Mouse (Mus musculus): ENCODE measurements around the gene Spz1. TPM values are rescaled to one million over a fixed set of nuclear protein-coding genes. Genes with fewer than 3 reads are reported as not detected.

Spz1 gene
- polyA plus RNA-seq, 1 experiment from 2014 or later = not detected

DNA sequence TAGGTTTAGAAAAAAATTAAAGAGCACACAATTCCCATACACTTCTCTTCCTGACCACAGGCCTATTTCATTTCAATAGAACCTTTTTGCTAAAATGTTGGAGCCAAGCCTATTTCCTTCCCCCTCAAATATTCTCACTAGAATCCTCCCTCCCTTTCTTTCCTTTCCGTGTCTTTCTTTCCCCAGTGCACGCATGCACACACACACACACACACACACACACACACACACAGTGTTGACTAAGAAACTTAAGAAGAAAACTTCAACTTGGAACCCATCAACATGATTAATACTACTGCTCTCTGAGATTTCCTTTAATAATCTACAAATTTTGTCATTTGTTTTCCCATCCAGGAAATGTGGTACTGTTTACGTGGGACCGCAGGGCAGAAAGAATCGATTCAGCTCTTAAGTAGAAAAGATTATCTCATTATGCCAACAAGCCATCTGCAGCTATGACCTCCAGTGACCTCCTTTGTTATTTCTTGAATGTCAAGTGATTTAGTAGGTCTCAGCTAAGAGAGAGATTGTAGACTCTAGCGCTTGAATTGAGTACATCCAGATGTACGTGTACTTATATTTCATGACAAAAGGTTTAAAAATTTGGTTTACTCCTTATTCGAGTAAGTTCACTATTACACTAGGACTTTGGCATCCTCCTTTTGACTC is 19.4 kb downstream of the Spz1 start:
- Histone ChIP-seq H3K9me3 (peaks cover 7% of the 10 kb centered on the region; the same call in 1 of the 2 replicates), H3K4me3 (no peak overlapping the region), H3K36me3 (0 out of 2 replicates have a peak, but pooled peaks cover 2% of the 10 kb centered on the region), H3K27me3 (ENCODE audit: insufficient read depth, poor library complexity, severe bottlenecking) (no peaks in the 10 kb centered on the region), H3K4me1 (peaks cover 8% of the 10 kb centered on the region), H3K27ac (no peak overlapping the region)
- no peak for DNase-seq (ENCODE audit: low spot score)
- 50% methylated on average over 8 of the region's 8 CpGs for WGBS

DNA sequence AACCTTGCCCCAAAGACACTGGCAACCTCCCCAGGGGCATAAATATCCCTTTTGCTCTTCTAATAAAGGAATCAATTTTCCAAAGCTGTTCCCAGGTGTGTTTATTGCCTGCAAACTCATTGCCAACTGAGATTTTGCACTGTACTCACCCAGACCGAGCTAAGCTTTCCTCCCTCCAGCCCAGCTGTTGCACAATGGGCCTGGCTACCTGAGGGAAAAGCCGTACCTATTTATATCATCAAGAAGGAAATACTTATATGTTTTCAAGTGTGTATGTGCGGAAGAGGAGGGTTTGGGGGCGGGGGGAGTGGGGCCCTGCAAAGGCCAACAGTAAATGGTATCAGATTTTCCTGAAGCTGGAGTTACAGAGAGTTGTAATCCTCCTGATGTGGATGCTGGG is 28.9 kb downstream of the Spz1 start:
- 85% methylated on average over 4 of the region's 4 CpGs for WGBS
- DNase-seq (ENCODE audit: low spot score) = no peak

DNA sequence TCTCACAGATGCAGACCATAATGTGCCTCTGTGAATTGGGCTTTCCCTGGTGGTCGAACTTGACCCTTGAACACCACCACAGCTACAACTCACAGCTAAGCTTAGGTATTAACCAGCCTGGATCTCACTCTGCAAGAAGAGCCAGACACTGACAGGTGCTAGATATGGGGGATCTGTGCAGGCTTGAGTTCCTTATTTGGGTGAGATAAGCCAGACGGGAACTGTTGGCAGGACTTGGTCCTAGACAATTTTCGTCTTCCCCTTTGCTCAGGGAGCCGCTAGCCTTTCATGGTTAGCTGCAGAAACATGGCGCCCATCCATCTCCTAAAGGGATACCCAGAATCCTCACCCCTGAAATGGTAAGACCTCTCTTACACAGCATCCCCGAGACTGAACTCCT is 35.0 kb downstream of the Spz1 start:
- 62% methylated on average over 6 of the region's 6 CpGs for WGBS
- H3K9me3 ChIP-seq = no peaks in the 10 kb centered on the region
- H3K36me3 ChIP-seq = no peaks in the 10 kb centered on the region
- no peak overlapping the region for H3K27ac ChIP-seq
- no peaks in the 10 kb centered on the region for H3K4me1 ChIP-seq
- no peaks in the 10 kb centered on the region for H3K27me3 ChIP-seq (ENCODE audit: insufficient read depth, poor library complexity, severe bottlenecking)
- DNase-seq (ENCODE audit: low spot score) = no peak
- no peak overlapping the region for H3K4me3 ChIP-seq

More for the DNA sequence above, 28.9 kb downstream of the Spz1 start:
- no peaks in the 10 kb centered on the region for H3K27me3 ChIP-seq (ENCODE audit: insufficient read depth, poor library complexity, severe bottlenecking)
- H3K9me3 ChIP-seq = peaks cover 24% of the 10 kb centered on the region
- 0 out of 2 replicates have a peak, but pooled peaks cover 6% of the 10 kb centered on the region for H3K36me3 ChIP-seq
- H3K4me3 ChIP-seq = no peak overlapping the region
- no peaks in the 10 kb centered on the region for H3K4me1 ChIP-seq
- H3K27ac ChIP-seq = no peak overlapping the region

DNA sequence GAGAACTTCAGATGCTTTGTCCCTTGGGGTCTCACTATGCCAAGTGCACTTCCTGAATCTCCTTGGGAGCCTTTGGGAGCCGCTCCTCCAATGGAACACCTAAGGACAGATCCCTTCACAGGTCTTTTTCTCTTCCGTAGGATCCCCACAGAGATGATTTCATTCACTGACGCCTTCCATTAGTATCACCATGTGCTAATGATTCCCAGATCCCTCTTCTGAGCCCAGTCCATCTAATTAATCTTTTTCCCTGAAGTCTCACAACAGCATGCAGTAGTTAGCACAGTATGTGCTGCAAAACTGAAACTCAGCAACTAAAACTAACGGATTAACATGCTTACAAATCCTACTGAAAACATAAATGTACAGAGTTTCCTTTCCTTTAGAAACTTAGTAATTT is 36.8 kb downstream of the Spz1 start:
- no peak for DNase-seq (ENCODE audit: low spot score)
- H3K27ac ChIP-seq = no peak overlapping the region
- no peaks in the 10 kb centered on the region for H3K9me3 ChIP-seq
- H3K36me3 ChIP-seq = no peaks in the 10 kb centered on the region
- WGBS = 46% methylated on average over 4 of the region's 4 CpGs
- H3K4me3 ChIP-seq = no peak overlapping the region
- H3K4me1 ChIP-seq = no peaks in the 10 kb centered on the region
- no peaks in the 10 kb centered on the region for H3K27me3 ChIP-seq (ENCODE audit: insufficient read depth, poor library complexity, severe bottlenecking)

DNA sequence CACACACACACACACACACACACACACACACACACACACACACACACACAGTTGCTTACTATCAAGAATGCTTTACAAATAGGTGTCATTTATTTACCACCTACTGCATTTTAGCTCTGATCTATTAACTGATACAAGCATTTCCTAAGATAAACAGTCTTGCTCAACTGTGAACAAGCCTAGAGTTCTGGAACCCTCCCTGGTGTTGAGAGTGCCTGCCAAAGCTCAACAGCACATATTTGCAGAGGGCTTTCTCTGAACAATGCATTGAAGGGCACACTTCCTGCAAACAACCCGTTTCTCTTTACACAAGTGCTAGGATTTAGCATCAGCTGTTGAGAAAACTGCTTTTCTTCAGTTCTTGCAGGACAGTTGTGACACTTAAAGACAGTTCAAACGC is 42.2 kb downstream of the Spz1 start:
- Histone ChIP-seq H3K27ac (no peak overlapping the region), H3K4me1 (peaks cover 7% of the 10 kb centered on the region; the same call in 1 of the 2 replicates), H3K27me3 (ENCODE audit: insufficient read depth, poor library complexity, severe bottlenecking) (no peaks in the 10 kb centered on the region), H3K9me3 (no peaks in the 10 kb centered on the region), H3K36me3 (no peaks in the 10 kb centered on the region), H3K4me3 (no peak overlapping the region)
- 33% methylated on average over 2 of the region's 2 CpGs for WGBS
- no peak for DNase-seq (ENCODE audit: low spot score)

DNA sequence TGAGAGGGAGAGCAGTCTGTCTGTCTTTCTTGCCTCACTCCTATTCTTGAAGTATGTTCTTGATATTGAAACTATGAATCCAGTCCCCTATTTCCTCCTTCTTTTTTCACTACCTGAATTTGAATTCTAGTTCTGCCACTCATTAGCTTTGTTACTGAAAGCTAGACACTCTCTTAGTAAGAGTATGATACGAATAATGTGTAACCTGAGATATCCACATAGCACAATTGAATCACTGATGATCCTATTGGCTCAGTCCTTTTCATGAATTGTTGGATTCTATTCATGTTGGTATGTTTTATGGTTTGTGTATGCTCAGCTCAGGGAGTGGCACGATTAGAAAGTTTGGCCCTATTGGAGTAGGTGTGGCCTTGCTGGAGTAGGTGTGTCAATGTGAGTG is 43.8 kb downstream of the Spz1 start:
- no peaks in the 10 kb centered on the region for H3K9me3 ChIP-seq

DNA sequence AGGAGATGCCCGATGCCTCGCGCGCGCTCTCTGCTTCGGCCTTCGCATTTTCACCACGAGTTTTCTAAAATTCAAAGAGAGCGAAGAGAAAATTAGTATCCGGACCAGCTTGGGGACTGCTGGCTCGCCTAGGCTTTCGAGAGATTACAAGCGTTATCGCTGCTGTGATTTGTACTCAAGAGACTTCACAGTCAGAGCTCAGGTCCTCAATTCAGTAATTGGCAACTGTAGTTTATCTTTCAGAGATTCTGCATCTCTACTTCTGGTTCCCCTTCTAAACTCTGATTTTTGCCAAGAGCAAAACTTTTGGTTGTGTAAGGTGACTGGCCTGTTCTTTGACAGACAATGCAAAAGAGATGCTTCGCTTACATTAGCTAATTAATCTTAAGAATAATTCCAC is 44.7 kb downstream of the Spz1 start:
- no peaks in the 10 kb centered on the region for H3K9me3 ChIP-seq
- DNase-seq (ENCODE audit: low spot score) = no peak
- H3K36me3 ChIP-seq = 0 out of 2 replicates have a peak, but pooled peaks cover 4% of the 10 kb centered on the region
- no peaks in the 10 kb centered on the region for H3K27me3 ChIP-seq (ENCODE audit: insufficient read depth, poor library complexity, severe bottlenecking)
- H3K4me3 ChIP-seq = peak overlapping the region; percentile 76
- peak overlapping the region; percentile 97 for H3K27ac ChIP-seq
- WGBS = 5% methylated on average over 15 of the region's 15 CpGs
- H3K4me1 ChIP-seq = peaks cover 7% of the 10 kb centered on the region; the same call in 1 of the 2 replicates

More for the DNA sequence above, 43.8 kb downstream of the Spz1 start:
- Histone ChIP-seq H3K27ac (no peak overlapping the region), H3K27me3 (ENCODE audit: insufficient read depth, poor library complexity, severe bottlenecking) (no peaks in the 10 kb centered on the region), H3K4me1 (peaks cover 7% of the 10 kb centered on the region; the same call in 1 of the 2 replicates), H3K36me3 (no peaks in the 10 kb centered on the region), H3K4me3 (no peak overlapping the region)
- no peak for DNase-seq (ENCODE audit: low spot score)
- 97% methylated on average over 2 of the region's 2 CpGs for WGBS

DNA sequence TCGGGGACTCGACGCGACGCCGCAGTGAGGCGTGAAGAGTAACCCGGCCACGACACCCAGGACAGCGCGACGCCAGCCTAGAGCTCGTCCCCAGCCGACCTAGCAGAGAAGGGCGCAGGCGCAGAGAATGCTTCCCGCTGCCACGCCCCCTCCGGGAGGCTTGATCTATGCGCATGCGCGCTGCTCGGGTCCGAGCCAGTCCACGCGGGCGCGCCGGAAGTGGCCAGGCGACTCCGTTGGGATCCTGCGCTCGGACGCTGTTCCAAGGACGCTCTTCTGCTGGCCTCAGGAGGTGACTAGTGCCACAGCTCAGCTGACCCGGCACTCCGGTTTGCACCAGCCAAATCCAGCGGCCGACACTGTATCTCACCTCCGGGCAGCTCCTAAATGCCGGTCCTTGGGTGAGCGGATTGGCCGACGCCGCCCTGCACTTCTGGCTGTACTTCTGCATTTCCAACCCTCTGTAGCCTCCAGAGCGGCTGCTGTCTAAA is 45.2 kb downstream of the Spz1 start, which contains the start of gene Zfyve16:
Zfyve16 (minus strand) TSS at position 148 of the 491 bp plus-strand sequence.
- no peaks in the 10 kb centered on the region for H3K27me3 ChIP-seq (ENCODE audit: insufficient read depth, poor library complexity, severe bottlenecking)
- WGBS = under 1% methylated on average over 46 of the region's 46 CpGs
- DNase-seq (ENCODE audit: low spot score) = peak; percentile 98
- H3K9me3 ChIP-seq = no peaks in the 10 kb centered on the region
- peaks cover 7% of the 10 kb centered on the region; the same call in 1 of the 2 replicates for H3K4me1 ChIP-seq
- 0 out of 2 replicates have a peak, but pooled peaks cover 4% of the 10 kb centered on the region for H3K36me3 ChIP-seq
- peak within 1 kb of the TSS; percentile 76 for H3K4me3 ChIP-seq
- H3K27ac ChIP-seq = peak within 1 kb of the TSS; percentile 97

DNA sequence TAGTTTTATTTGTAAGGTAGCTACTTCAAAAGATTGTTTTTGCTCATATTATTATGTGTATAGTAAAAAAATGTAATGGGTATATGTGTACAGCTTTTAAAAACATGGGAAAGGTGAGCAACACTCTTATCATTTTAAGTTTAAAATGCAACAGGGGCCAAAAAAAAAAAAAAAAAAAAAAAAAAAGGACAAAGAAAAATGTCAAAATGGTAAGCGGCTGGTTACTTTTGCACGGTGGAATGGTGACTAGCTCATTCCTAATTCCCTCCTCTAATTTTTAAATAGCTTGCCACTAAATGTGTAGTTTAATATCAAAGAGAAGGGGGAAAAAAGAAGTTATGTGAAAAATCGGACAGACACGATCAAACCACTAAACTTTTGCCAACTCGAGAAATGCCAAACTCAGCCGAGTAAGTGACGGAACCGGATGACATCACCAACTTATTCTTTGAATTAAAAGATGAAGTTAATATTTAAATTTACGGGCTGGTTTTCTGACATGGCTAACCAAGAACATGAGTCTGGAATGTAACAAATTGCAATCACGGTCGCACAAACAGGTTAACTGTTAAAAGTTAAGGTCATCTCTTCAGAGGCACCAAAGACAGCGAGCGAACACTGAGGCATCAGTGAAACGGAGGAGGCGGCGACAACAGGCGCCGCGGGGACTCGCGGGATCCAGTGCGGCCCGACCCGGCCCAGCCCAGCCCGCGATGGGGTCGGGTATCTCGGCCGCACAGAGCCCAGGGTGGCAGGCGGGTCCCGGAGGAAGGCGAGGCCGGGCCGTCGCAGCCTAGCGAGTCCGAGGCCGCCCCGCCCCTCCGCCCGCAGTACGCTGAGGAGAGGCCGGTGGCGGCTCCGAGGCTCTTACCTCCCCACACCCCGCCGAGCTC is 45.9 kb downstream of the Spz1 start:
- no peak for DNase-seq (ENCODE audit: low spot score)
- 4% methylated on average over 46 of the region's 47 CpGs for WGBS

More for the DNA sequence above, 45.9 kb downstream of the Spz1 start:
- Histone ChIP-seq H3K36me3 (0 out of 2 replicates have a peak, but pooled peaks cover 4% of the 10 kb centered on the region), H3K27me3 (ENCODE audit: insufficient read depth, poor library complexity, severe bottlenecking) (no peaks in the 10 kb centered on the region), H3K4me3 (peak overlapping the region; percentile 76), H3K9me3 (no peaks in the 10 kb centered on the region), H3K4me1 (peaks cover 7% of the 10 kb centered on the region; the same call in 1 of the 2 replicates), H3K27ac (peak overlapping the region; percentile 97)

Other genes with a start within 250 kb of the Spz1 start
- 15.7 and 20.4 TPM in 2 replicates for gene Dhfr, start 221.4 kb downstream of the Spz1 start, polyA plus RNA-seq (2016; fragmentation: Nextera tagmentation; extraction: Ambion mirVana)
- gene Msh3, start 221.2 kb downstream of the Spz1 start, polyA plus RNA-seq (2016; fragmentation: Nextera tagmentation; extraction: Ambion mirVana) = 19.7 and 23.6 TPM in 2 replicates
- gene Ankrd34b, start 150.3 kb downstream of the Spz1 start, polyA plus RNA-seq (2016; fragmentation: Nextera tagmentation; extraction: Ambion mirVana) = 0.09 and 0.10 TPM in 2 replicates
- not detected in 2 replicates for gene Fam151b, start 92.2 kb downstream of the Spz1 start, polyA plus RNA-seq (2016; fragmentation: Nextera tagmentation; extraction: Ambion mirVana)
- 10.0 and 10.1 TPM in 2 replicates for gene Zfyve16, start 45.3 kb downstream of the Spz1 start, polyA plus RNA-seq (2016; fragmentation: Nextera tagmentation; extraction: Ambion mirVana)
- 14.7 and 15.4 TPM in 2 replicates for gene Serinc5, start 34.9 kb upstream of the Spz1 start, polyA plus RNA-seq (2016; fragmentation: Nextera tagmentation; extraction: Ambion mirVana)
- 38.0 and 59.9 TPM in 2 replicates for gene Thbs4, start 218.6 kb upstream of the Spz1 start, polyA plus RNA-seq (2016; fragmentation: Nextera tagmentation; extraction: Ambion mirVana)